Mouse (Mus musculus) limb, embryonic 14.5 days (tissue): ENCODE results near the gene Mob3b. TPM values are rescaled to one million over a fixed set of nuclear protein-coding genes. Genes with fewer than 3 reads are reported as not detected.

Source experiments
- ATAC-seq: fragments of 200-750 bp; cut with Nextera tagmentation; 2 replicates; pipeline ENCODE4 v1.8.0; 2017; ENCODE audit warnings: low read depth, moderate number of reproducible peaks, moderate TSS enrichment; ENCODE audit not compliant: low FRiP score
- DNase-seq: peaks from one replicate; pipeline ENCODE4 v3.0.0-alpha.2; 2015; ENCODE audit warnings: low spot score
- H3K27ac ChIP-seq: fragments of 300-500 bp; sonication (generic); replicated peaks from 2 replicates; pipeline ENCODE4 v1.5.1; 2014; ENCODE audit warnings: low read depth, mild to moderate bottlenecking, low read length, moderate library complexity, mixed read lengths
- H3K27me3 ChIP-seq: fragments of 300-500 bp; sonication (generic); 2 replicates; pipeline ENCODE4 v1.6.1; 2014; ENCODE audit warnings: low read length, mixed read lengths; ENCODE audit not compliant: control insufficient read depth, insufficient read depth
- H3K36me3 ChIP-seq: fragments of 300-500 bp; sonication (generic); 2 replicates; pipeline ENCODE4 v1.6.1; 2014; ENCODE audit warnings: mild to moderate bottlenecking, low read length, moderate library complexity, mixed read lengths; ENCODE audit not compliant: control insufficient read depth, insufficient read depth
- H3K4me1 ChIP-seq: fragments of 300-500 bp; sonication (generic); 2 replicates; pipeline ENCODE4 v1.6.1; 2014; ENCODE audit warnings: antibody characterized with exemption, low read length, mixed read lengths; ENCODE audit not compliant: control insufficient read depth, insufficient read depth
- H3K4me2 ChIP-seq: fragments of 300-500 bp; sonication (generic); replicated peaks from 2 replicates; pipeline ENCODE4 v1.6.1; 2014; ENCODE audit warnings: low read depth, mild to moderate bottlenecking, low read length, moderate library complexity; ENCODE audit not compliant: severe bottlenecking
- H3K4me3 ChIP-seq: fragments of 300-500 bp; sonication (generic); replicated peaks from 2 replicates; pipeline ENCODE4 v1.5.1; 2014; ENCODE audit warnings: low read length
- H3K9ac ChIP-seq: fragments of 300-500 bp; sonication (generic); 2 replicates; pipeline ENCODE4 v1.6.1; 2014; ENCODE audit warnings: mild to moderate bottlenecking, low read depth, low read length, moderate library complexity; ENCODE audit not compliant: severe bottlenecking
- H3K9me3 ChIP-seq: fragments of 300-500 bp; sonication (generic); 2 replicates; pipeline ENCODE4 v1.6.1; 2016; ENCODE audit warnings: low read length; ENCODE audit not compliant: control insufficient read depth
- POLR2A ChIP-seq: fragments of 200-500 bp; IDR thresholded peaks from 2 replicates; pipeline ENCODE4 v1.8.0; 2012; ENCODE audit warnings: inconsistent platforms, mild to moderate bottlenecking, moderate library complexity, borderline replicate concordance; ENCODE audit not compliant: insufficient read depth, insufficient read length; ENCODE audit errors: extremely low read depth
- WGBS: fragments of 180-500 bp; shearing (Covaris S2); extraction: QIAGEN DNeasy Blood & Tissue Kit; methylation state at CpG from one replicate; pipeline ENCODE4 v1.1.7; 2014; 5-methylcytosine and 5-hydroxymethylcytosine counted together
- polyA plus RNA-seq, 2 experiments: library from polyadenylated mRNA; depleted of rRNA in 1 of 2; stranded (reverse) in 1 of 2; unstranded in 1 of 2; fragments of >200 nt; fragmentation: Nextera tagmentation in 1 of 2; extraction: Ambion mirVana in 1 of 2; gene quantifications; 2 replicates each; pipeline versions ENCODE4 v1.2.1 to v1.2.3; 2012 to 2014

Mob3b gene
- polyA plus RNA-seq, 2 experiments: 3.3 to 7.8 TPM

DNA sequence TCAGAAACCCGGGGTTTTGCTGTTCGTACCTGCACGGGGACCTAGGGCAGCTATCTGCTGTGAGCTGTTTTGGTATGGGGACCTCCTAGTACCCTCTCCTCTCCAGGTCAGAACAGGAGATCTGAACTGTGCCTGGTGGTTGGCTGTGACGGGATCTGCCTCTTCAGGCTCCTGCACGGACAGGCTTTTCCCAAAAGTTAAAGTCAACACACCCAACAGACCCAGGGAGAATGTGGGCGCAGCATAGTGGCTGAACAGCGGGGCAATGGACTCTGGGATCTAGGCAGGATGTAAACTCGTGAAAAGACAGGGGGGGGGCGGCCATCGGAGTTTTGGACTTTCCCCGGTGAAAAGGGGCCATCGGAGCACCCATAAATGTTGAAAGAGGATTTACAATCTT is 170.2 kb downstream of the Mob3b start:
- Histone ChIP-seq H3K4me1 (peaks cover 4% of the 10 kb centered on the region; the same call in 1 of the 2 replicates), H3K4me3 (no peak overlapping the region), H3K9me3 (no peaks in the 10 kb centered on the region)

DNA sequence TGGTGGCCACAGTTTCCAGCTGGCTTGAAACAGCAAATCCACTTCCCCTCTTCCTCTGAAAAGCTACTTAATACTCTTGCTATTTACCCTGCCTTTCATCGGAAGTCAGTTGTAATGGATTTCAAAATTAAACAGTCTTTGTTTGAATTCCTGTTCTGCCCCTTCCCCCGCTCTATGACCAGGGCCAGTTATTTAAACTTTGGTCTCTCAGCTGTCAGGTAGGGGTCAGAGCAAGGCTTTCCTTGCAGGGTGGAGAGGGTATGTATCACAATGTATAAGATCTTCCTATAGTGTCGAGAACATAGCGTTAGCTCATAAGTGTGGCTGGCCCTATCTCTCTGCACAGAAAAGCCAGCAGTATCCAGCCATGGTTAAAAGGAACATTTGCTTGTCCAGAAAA is 170.6 kb downstream of the Mob3b start:
- WGBS: 82% methylated on average over 4 of the region's 4 CpGs
- H3K4me3 ChIP-seq: no peak overlapping the region

More for the DNA sequence above, 170.2 kb downstream of the Mob3b start:
- DNase-seq (no peak), ATAC-seq (no peak)
- Histone ChIP-seq H3K4me2 (no peak overlapping the region), H3K9ac (no peak overlapping the region), H3K27ac (no peak overlapping the region), H3K36me3 (no peaks in the 10 kb centered on the region), H3K27me3 (no peaks in the 10 kb centered on the region)
- no peak for TF ChIP-seq POLR2A
- WGBS: 84% methylated on average over 12 of the region's 12 CpGs

DNA sequence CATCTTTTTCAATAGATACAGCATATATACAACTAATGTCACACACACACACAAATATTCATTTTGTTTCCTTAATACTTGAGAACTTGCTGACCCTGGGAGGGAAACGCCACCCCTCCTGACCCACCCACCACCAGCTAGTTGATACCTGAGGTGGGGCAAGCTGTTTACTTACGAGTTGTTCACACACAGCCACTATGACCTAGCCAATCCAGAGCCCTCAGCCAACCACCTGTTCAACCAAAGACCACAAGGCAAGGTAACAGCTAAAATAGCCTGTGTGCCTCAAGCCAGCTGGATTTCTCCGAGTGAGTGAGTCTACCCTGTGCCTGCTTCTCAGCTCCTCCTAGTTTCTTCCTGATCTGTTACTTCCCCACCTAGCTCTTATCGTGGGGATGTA is 172.9 kb downstream of the Mob3b start:
- Histone ChIP-seq H3K9ac (no peak overlapping the region), H3K4me1 (no peaks in the 10 kb centered on the region), H3K4me3 (no peak overlapping the region), H3K36me3 (no peaks in the 10 kb centered on the region), H3K27me3 (no peaks in the 10 kb centered on the region), H3K4me2 (no peak overlapping the region), H3K9me3 (no peaks in the 10 kb centered on the region), H3K27ac (no peak overlapping the region)
- 89% methylated on average over 4 of the region's 4 CpGs for WGBS
- DNase-seq: no peak
- no peak for TF ChIP-seq POLR2A
- ATAC-seq: no peak

More for the DNA sequence above, 170.6 kb downstream of the Mob3b start:
- ATAC-seq (no peak), DNase-seq (no peak)
- H3K27ac ChIP-seq: no peak overlapping the region
- no peak for TF ChIP-seq POLR2A
- H3K4me1 ChIP-seq: peaks cover under 1% of the 10 kb centered on the region; the same call in 1 of the 2 replicates
- no peaks in the 10 kb centered on the region for H3K9me3 ChIP-seq
- H3K27me3 ChIP-seq: no peaks in the 10 kb centered on the region
- no peaks in the 10 kb centered on the region for H3K36me3 ChIP-seq
- H3K4me2 ChIP-seq: no peak overlapping the region
- H3K9ac ChIP-seq: no peak overlapping the region

DNA sequence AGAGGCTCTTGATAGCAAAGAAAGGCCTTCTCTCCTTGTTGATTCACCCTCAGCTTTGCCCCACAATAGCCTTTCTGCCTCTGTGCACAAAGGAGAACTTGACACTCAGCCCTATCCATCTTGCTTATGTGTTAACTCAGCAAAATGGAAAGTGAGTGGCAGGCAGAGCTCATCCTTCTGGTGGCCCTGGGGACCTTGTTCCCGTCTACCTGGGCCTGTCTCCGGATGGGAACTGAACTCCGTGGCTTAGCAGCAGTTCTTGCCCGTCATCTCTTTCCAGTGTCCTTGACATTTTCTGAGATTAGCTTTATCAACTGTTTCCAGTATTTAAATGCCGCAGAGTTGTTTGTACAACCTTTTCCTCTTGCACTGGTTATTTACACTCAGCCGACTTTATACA is 173.8 kb downstream of the Mob3b start:
- no peaks in the 10 kb centered on the region for H3K9me3 ChIP-seq
- ATAC-seq (no peak), DNase-seq (no peak)
- no peak for TF ChIP-seq POLR2A
- 91% methylated on average over 6 of the region's 6 CpGs for WGBS
- no peak overlapping the region for H3K4me2 ChIP-seq
- no peaks in the 10 kb centered on the region for H3K4me1 ChIP-seq
- H3K4me3 ChIP-seq: no peak overlapping the region
- no peak overlapping the region for H3K27ac ChIP-seq
- H3K27me3 ChIP-seq: no peaks in the 10 kb centered on the region
- H3K9ac ChIP-seq: no peak overlapping the region
- no peaks in the 10 kb centered on the region for H3K36me3 ChIP-seq

DNA sequence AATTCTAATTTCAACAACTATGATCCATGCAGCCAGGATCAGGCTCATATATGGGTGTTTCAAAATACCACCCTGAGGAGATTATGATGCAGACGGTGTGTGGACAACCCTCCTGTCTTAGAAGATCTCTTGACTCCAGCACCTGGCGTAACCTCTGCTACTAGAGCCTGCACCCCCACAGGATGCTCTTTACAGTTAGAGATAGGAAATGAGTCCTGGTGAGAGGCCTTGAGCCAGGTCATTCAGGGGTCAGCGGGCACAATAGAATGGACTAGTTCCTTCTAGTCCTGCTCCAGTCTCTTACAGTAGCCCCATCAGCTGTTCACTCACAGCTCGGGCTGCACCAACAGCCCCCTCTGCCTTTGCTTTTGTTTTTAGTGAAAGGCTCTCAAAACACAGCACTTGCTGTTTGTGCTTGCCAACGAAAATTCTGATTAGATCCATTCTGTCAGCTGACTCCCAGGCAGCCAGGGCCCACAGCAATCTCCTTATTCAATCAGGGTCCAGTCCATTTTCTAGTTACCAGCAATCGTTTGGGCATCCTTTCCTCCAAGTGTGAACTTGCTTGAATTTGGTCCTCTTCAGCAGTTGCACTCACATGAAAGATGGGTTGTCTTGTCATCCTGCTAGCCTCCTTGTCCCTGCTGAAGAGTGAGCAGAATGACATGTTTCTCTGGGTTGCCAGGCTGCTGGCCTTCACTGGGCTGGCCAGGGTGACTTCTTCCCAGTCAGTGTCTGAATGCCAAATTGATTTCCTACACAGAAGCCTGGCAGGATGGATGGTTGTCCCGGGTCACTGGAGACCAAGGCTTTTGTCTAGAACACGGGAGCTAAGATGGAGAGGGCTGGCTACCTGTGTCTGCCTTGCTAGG is 175.7 kb downstream of the Mob3b start:
- no peak overlapping the region for H3K27ac ChIP-seq
- DNase-seq (no peak), ATAC-seq (no peak)
- H3K36me3 ChIP-seq: no peaks in the 10 kb centered on the region
- no peak overlapping the region for H3K9ac ChIP-seq
- H3K4me1 ChIP-seq: no peaks in the 10 kb centered on the region
- no peak overlapping the region for H3K4me3 ChIP-seq
- no peak for TF ChIP-seq POLR2A
- no peak overlapping the region for H3K4me2 ChIP-seq
- no peaks in the 10 kb centered on the region for H3K27me3 ChIP-seq
- H3K9me3 ChIP-seq: no peaks in the 10 kb centered on the region
- 76% methylated on average over 8 of the region's 8 CpGs for WGBS
